In the genomic region with DNA sequence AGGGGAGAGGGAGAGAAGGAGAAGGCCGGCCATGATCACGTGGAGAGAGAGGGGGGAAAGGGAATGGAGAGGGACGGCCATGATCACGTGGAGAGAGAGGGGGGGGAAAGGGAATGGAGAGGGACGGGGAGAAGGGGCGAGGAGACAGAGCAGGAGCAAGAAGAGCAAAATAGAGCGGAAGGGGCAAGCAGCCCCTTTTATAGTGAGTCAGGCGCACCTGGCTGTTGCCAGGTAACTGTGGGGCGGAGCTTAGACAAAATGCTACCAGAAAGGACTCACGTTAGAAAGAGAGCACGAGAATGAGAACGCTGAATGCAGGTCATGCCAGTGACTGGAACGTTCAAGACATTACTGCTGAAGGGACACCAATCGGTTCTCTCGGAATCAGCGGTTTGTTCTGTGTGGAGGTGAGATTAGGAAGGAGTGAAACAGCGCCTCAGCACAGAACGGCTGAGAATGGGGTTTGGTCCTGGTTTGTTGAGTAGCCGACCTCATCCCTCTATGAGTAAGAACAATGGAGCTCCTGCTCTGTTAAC, we compare ENCODE assay signal across 7 mouse cellular contexts. TPM values are rescaled to one million over a fixed set of nuclear protein-coding genes. Genes with fewer than 3 reads are reported as not detected.
A peak's percentile ranks its signal among the peaks of the same experiment; 100 is the strongest.
DNase-seq lines count a peak whose midpoint lies in the region; ATAC-seq and TF ChIP-seq lines count a peak whose summit lies in the region.

No protein-coding gene starts in this region.

- no peak for TF ChIP-seq CTCF in lung, embryonic 14.5 days (IDR thresholded peaks at IDR 0.05; ENCODE audit: low read depth)

- no peaks in the 10 kb centered on the region for H3K4me1 ChIP-seq in lung, embryonic 14.5 days (ENCODE audit: insufficient read depth)
- peaks cover 4% of the 10 kb centered on the region; the same call in 1 of the 2 replicates for H3K4me1 ChIP-seq in forebrain, embryonic 12.5 days
- H3K4me1 ChIP-seq in limb, embryonic 15.5 days = 0 out of 2 replicates have a peak, but pooled peaks cover 3% of the 10 kb centered on the region
- H3K4me1 ChIP-seq in stomach, embryonic 15.5 days = no peaks in the 10 kb centered on the region

- H3K9me3 ChIP-seq in lung, embryonic 14.5 days (ENCODE audit: low read depth, low read length) = no peaks in the 10 kb centered on the region
- no peaks in the 10 kb centered on the region for H3K9me3 ChIP-seq in forebrain, embryonic 12.5 days
- H3K9me3 ChIP-seq in limb, embryonic 15.5 days = no peaks in the 10 kb centered on the region
- H3K9me3 ChIP-seq in stomach, embryonic 15.5 days = no peaks in the 10 kb centered on the region

- 10% methylated on average over 19 of the region's 19 CpGs for WGBS in lung, embryonic 14.5 days
- WGBS in forebrain, embryonic 12.5 days = 19% methylated on average over 19 of the region's 19 CpGs
- 15% methylated on average over 19 of the region's 19 CpGs for WGBS in limb, embryonic 15.5 days
- 8% methylated on average over 19 of the region's 19 CpGs for WGBS in stomach, embryonic 15.5 days

- no peak overlapping the region for H3K9ac ChIP-seq in lung, embryonic 14.5 days
- H3K9ac ChIP-seq in forebrain, embryonic 12.5 days = no peak overlapping the region
- H3K9ac ChIP-seq in limb, embryonic 15.5 days = no peak overlapping the region
- H3K9ac ChIP-seq in stomach, embryonic 15.5 days = no peak overlapping the region

- H3K4me3 ChIP-seq in lung, embryonic 14.5 days (ENCODE audit: low read depth, low read length) = peak overlapping the region; percentile 18
- peak overlapping the region; percentile 8 for H3K4me3 ChIP-seq in forebrain, embryonic 12.5 days (replicated peaks)
- H3K4me3 ChIP-seq in limb, embryonic 15.5 days = no peak overlapping the region
- H3K4me3 ChIP-seq in stomach, embryonic 15.5 days (replicated peaks) = peak overlapping the region; percentile 24

- no peak overlapping the region for H3K27ac ChIP-seq in lung, embryonic 14.5 days (ENCODE audit: low read depth)
- no peak overlapping the region for H3K27ac ChIP-seq in forebrain, embryonic 12.5 days
- no peak overlapping the region for H3K27ac ChIP-seq in limb, embryonic 15.5 days
- H3K27ac ChIP-seq in stomach, embryonic 15.5 days = no peak overlapping the region

- peak overlapping the region; percentile 52 for H3K4me2 ChIP-seq in lung, embryonic 14.5 days
- H3K4me2 ChIP-seq in forebrain, embryonic 12.5 days = peak overlapping the region; percentile 37
- H3K4me2 ChIP-seq in limb, embryonic 15.5 days = peak overlapping the region; percentile 41
- peak overlapping the region; percentile 59 for H3K4me2 ChIP-seq in stomach, embryonic 15.5 days

- no peaks in the 10 kb centered on the region for H3K27me3 ChIP-seq in lung, embryonic 14.5 days (ENCODE audit: insufficient read depth, low read length)
- no peaks in the 10 kb centered on the region for H3K27me3 ChIP-seq in forebrain, embryonic 12.5 days
- no peaks in the 10 kb centered on the region for H3K27me3 ChIP-seq in limb, embryonic 15.5 days
- no peaks in the 10 kb centered on the region for H3K27me3 ChIP-seq in stomach, embryonic 15.5 days (replicated peaks)

- ATAC-seq in lung, embryonic 14.5 days (ENCODE audit: insufficient read depth) = no peak; the same call in 1 of the 2 replicates
- no peak for ATAC-seq in forebrain, embryonic 12.5 days (ENCODE audit: low FRiP score)
- no peak for ATAC-seq in limb, embryonic 15.5 days (ENCODE audit: insufficient number of reproducible peaks, low FRiP score, low TSS enrichment, low read depth)
- no peak for ATAC-seq in stomach, embryonic 15.5 days (ENCODE audit: insufficient read depth, low FRiP score, low read depth)

- peak; percentile 11 for DNase-seq in lung, embryonic 14.5 days
- DNase-seq in lung, postnatal 14 days = no peak
- DNase-seq in spleen, adult 12 weeks (ENCODE audit: low spot score) = no peak
- DNase-seq in gastrocnemius, adult 8-10 months (ENCODE audit: low spot score in 2 of 2) = no peak

- H3K36me3 ChIP-seq in lung, embryonic 14.5 days (ENCODE audit: insufficient read depth) = no peaks in the 10 kb centered on the region
- no peaks in the 10 kb centered on the region for H3K36me3 ChIP-seq in forebrain, embryonic 12.5 days (replicated peaks)
- H3K36me3 ChIP-seq in limb, embryonic 15.5 days = no peaks in the 10 kb centered on the region
- no peaks in the 10 kb centered on the region for H3K36me3 ChIP-seq in stomach, embryonic 15.5 days

RNA-seq across cellular contexts. Expression of a gene that starts 34.5 kb away (rescaled TPM):
- 0.20 TPM in 2 replicates for polyA plus RNA-seq in lung, embryonic 14.5 days (2014; fragmentation: Nextera tagmentation; extraction: Ambion mirVana)
- polyA plus RNA-seq in forebrain, embryonic 12.5 days (2016; fragmentation: Nextera tagmentation; extraction: Ambion mirVana) = 0.77 and 1.00 TPM in 2 replicates
- polyA plus RNA-seq in limb, embryonic 15.5 days (2015; fragmentation: Nextera tagmentation; extraction: Ambion mirVana) = 0.15 and 0.29 TPM in 2 replicates
- 0.28 and 0.59 TPM in 2 replicates for polyA plus RNA-seq in stomach, embryonic 15.5 days (2015; fragmentation: Nextera tagmentation; extraction: Ambion mirVana)
- not detected for total RNA-seq in gastrocnemius, adult 8-10 months (2022)

RNA-seq across cellular contexts. Expression of a gene that starts 45.3 kb away (rescaled TPM):
- polyA plus RNA-seq in lung, embryonic 14.5 days (2014; fragmentation: Nextera tagmentation; extraction: Ambion mirVana) = not detected in 2 replicates
- 0.19 and 0.36 TPM in 2 replicates for polyA plus RNA-seq in forebrain, embryonic 12.5 days (2016; fragmentation: Nextera tagmentation; extraction: Ambion mirVana)
- not detected in 2 replicates for polyA plus RNA-seq in limb, embryonic 15.5 days (2015; fragmentation: Nextera tagmentation; extraction: Ambion mirVana)
- polyA plus RNA-seq in stomach, embryonic 15.5 days (2015; fragmentation: Nextera tagmentation; extraction: Ambion mirVana) = not detected in 2 replicates
- not detected for total RNA-seq in gastrocnemius, adult 8-10 months (2022)

RNA-seq across cellular contexts. Expression of a gene that starts 55.9 kb away (rescaled TPM):
- polyA plus RNA-seq in lung, embryonic 14.5 days (2014; fragmentation: Nextera tagmentation; extraction: Ambion mirVana) = 248 and 257 TPM in 2 replicates
- 470 and 492 TPM in 2 replicates for polyA plus RNA-seq in forebrain, embryonic 12.5 days (2016; fragmentation: Nextera tagmentation; extraction: Ambion mirVana)
- 200 and 221 TPM in 2 replicates for polyA plus RNA-seq in limb, embryonic 15.5 days (2015; fragmentation: Nextera tagmentation; extraction: Ambion mirVana)
- 266 and 297 TPM in 2 replicates for polyA plus RNA-seq in stomach, embryonic 15.5 days (2015; fragmentation: Nextera tagmentation; extraction: Ambion mirVana)
- total RNA-seq in gastrocnemius, adult 8-10 months (2022) = 1 to 10 TPM; 3.7 to 7.8 (median 7.1) TPM
